Mouse (Mus musculus) kidney, adult 10 weeks (tissue): Measurements from ENCODE around the gene Scamp1. TPM values are rescaled to one million over a fixed set of nuclear protein-coding genes. Genes with fewer than 3 reads are reported as not detected.

Experiments used
- polyA plus RNA-seq: library from polyadenylated mRNA; stranded (reverse); fragments of 350-450 nt; fragmentation: Illumina TruSeq; extraction: RNeasy Lipid Tissue Mini Kit (QIAGEN cat#74804); gene quantifications from one replicate; pipeline ENCODE4 v1.2.3, GENCODE M21; 2014; ENCODE audit warnings: low read depth, low replicate concordance

Scamp1 gene
- 79.5 TPM for polyA plus RNA-seq

GRCm38 (mm10) chr13:94285281-94285871, at the start of gene Scamp1:
Scamp1 (minus strand) TSS chr13:94285857.

Other genes with a start within 250 kb of the Scamp1 start
- 6.4 TPM for gene Lhfpl2, start 228.1 kb downstream of the Scamp1 start, polyA plus RNA-seq
- gene Ap3b1, start 73.1 kb upstream of the Scamp1 start, polyA plus RNA-seq = 36.4 TPM